Mouse (Mus musculus) thymus, adult 2 months (tissue): ENCODE results near the gene Hpca. TPM values are rescaled to one million over a fixed set of nuclear protein-coding genes. Genes with fewer than 3 reads are reported as not detected.

ENCODE experiments used
- DNase-seq: peaks from one replicate; pipeline ENCODE4 v3.0.0; 2021
- H3K27ac ChIP-seq: fragments of 200-500 bp; 2 replicates; pipeline ENCODE4 v1.5.1; 2012; ENCODE audit warnings: low read length, control low read depth; ENCODE audit not compliant: control insufficient read depth, insufficient read depth
- H3K27me3 ChIP-seq: fragments of 200-500 bp; 2 replicates; pipeline ENCODE4 v1.6.1; 2012; ENCODE audit warnings: mild to moderate bottlenecking, low read length, moderate library complexity, mixed read lengths; ENCODE audit not compliant: control insufficient read depth, insufficient read depth
- H3K36me3 ChIP-seq: fragments of 200-500 bp; 2 replicates; pipeline ENCODE4 v1.6.1; 2012; ENCODE audit warnings: mild to moderate bottlenecking, low read length, moderate library complexity; ENCODE audit not compliant: control insufficient read depth, insufficient read depth
- H3K4me1 ChIP-seq: fragments of 200-500 bp; replicated peaks from 2 replicates; pipeline ENCODE4 v1.6.1; 2012; ENCODE audit warnings: low read length; ENCODE audit not compliant: control insufficient read depth, insufficient read depth
- H3K4me3 ChIP-seq: fragments of 200-500 bp; 2 replicates; pipeline ENCODE4 v1.5.1; 2012; ENCODE audit warnings: mild to moderate bottlenecking, low read length, control low read depth, moderate library complexity; ENCODE audit not compliant: control insufficient read depth, insufficient read depth
- CTCF ChIP-seq: fragments of 200-500 bp; IDR thresholded peaks from 2 replicates; pipeline ENCODE4 v1.5.1; 2012; ENCODE audit warnings: mild to moderate bottlenecking, control low read depth, low read length, moderate library complexity, borderline replicate concordance; ENCODE audit not compliant: control insufficient read depth, poor library complexity, insufficient read depth; ENCODE audit errors: extremely low read depth
- POLR2A ChIP-seq: fragments of 200-500 bp; IDR thresholded peaks from 2 replicates; pipeline ENCODE4 v1.6.1; 2012; ENCODE audit warnings: mild to moderate bottlenecking, low read length, control low read depth, moderate library complexity; ENCODE audit not compliant: control insufficient read depth, poor library complexity, insufficient read depth; ENCODE audit errors: extremely low read depth
- WGBS: fragments of 180-500 bp; shearing (Covaris S2); methylation state at CpG from one replicate; pipeline ENCODE4 v1.1.7; 2018; 5-methylcytosine and 5-hydroxymethylcytosine counted together
- polyA plus RNA-seq: library from polyadenylated mRNA; depleted of rRNA; stranded (reverse); fragments of >200 nt; gene quantifications from 2 replicates; pipeline ENCODE4 v1.2.3, GENCODE M21; 2012

Hpca gene
- polyA plus RNA-seq, 1 experiment, result 1.0 TPM

DNA sequence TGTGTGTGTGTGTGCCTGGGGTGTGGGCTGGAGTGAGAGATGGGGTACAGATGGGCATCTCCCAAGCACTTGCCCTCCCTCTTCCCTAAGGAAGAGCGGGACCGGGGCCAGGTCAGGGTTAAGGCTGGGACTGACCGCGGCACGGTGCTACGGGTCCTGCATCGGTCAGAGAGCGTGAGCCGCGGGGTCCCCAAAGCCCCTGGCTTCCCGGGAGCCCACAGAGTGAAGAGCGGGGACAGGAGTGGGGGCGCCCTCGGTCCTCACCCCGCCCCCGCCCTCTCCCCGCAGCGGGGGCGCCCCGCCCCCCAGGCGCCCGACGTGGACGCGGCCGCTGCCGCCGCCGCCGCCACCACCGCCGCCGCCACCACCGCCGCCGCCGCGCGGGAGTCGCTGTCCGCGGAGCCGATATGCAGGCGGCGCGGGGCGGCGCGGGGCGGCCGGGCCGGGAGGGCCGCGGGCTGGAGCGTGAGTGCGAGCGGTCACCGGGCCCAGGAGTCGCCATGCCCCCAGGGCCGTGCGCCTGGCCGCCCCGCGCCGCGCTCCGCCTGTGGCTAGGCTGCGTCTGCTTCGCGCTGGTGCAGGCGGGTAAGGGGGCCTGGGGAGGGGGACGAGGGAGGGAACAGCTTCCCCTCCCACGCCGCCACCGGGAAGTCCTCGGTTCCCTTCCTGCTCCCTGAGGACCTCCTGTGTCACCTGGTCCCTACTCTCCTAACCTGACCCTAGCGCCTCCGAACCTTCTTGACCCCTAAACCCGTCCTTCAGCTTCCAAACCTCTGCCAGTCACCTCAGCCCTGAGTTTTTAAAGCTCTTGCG, 14.9 kb upstream of the Hpca start, which contains the start of gene Fndc5:
Gene Fndc5, plus strand, starts transcription at position 421 of the 813 bp plus-strand sequence.
- Histone ChIP-seq H3K4me3 (no peak within 1 kb of the TSS), H3K4me1 (peaks cover 3% of the 10 kb centered on the region; the same call in 1 of the 2 replicates), H3K27me3 (peaks cover 16% of the 10 kb centered on the region), H3K27ac (no peak within 1 kb of the TSS), H3K36me3 (no peaks in the 10 kb centered on the region)
- TF ChIP-seq CTCF (no peak), POLR2A (no peak)
- WGBS, result 7% methylated on average over 74 of the region's 80 CpGs
- DNase-seq, result no peak

- peaks cover 16% of the 10 kb centered on the region for H3K27me3 ChIP-seq
- no peak overlapping the region for H3K27ac ChIP-seq
- H3K4me1 ChIP-seq, result peaks cover 5% of the 10 kb centered on the region
- no peak overlapping the region for H3K4me3 ChIP-seq
- no peak for DNase-seq
- H3K36me3 ChIP-seq, result no peaks in the 10 kb centered on the region
- 50% methylated on average over 9 of the region's 9 CpGs for WGBS
- TF ChIP-seq CTCF (no peak), POLR2A (no peak)
These were observed 14.3 kb upstream of the Hpca start for GRCm38 (mm10) chr4:129136189-129136578.

GRCm38 (mm10) chr4:129135637-129136036, 13.8 kb upstream of the Hpca start:
- Histone ChIP-seq H3K27me3 (peaks cover 16% of the 10 kb centered on the region), H3K36me3 (no peaks in the 10 kb centered on the region), H3K4me3 (no peak overlapping the region), H3K27ac (no peak overlapping the region), H3K4me1 (peaks cover 10% of the 10 kb centered on the region)
- WGBS, result 68% methylated on average over 2 of the region's 2 CpGs
- TF ChIP-seq CTCF (no peak), POLR2A (no peak)
- DNase-seq, result no peak

- no peak for TF ChIP-seq POLR2A
- TF ChIP-seq CTCF, result peak; percentile 83; the same call in 1 of the 2 replicates
- peak; percentile 73 for DNase-seq
- H3K27me3 ChIP-seq, result peaks cover 16% of the 10 kb centered on the region
These were observed 13.2 kb upstream of the Hpca start for GRCm38 (mm10) chr4:129134799-129135585.

DNA sequence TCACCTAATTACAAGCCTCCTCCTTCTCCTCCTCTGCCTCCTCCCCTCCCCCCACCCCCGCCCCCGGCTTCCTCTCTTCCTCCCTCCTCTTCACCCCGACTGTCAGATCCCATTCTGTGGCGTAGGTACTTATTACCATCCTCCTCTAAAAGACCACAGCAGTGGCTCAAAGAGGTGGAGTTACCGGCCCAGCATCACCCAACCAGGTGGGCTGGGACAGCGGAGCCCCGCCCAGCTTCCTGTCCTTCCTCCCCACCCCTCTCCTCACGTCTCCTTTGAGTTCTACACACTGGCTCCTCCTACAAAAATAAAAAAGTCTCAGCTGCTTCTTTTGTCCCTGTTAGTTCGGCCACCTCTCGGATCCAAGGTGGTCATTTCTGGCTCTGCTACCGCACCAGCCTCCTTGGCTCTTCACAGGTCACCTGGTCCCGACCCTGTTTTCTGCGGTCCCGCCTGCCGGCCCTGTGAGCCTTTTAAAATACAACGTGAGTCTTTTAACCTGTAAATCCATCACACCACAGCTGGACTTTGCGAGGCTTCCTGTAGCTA, 9.0 kb upstream of the Hpca start:
- Histone ChIP-seq H3K36me3 (no peaks in the 10 kb centered on the region), H3K4me3 (peak overlapping the region; percentile 33), H3K4me1 (peaks cover 19% of the 10 kb centered on the region), H3K27ac (no peak overlapping the region; the same call in 1 of the 2 replicates), H3K27me3 (peaks cover 3% of the 10 kb centered on the region; the same call in 1 of the 2 replicates)
- peak; percentile 39 for DNase-seq
- 2% methylated on average over 17 of the region's 17 CpGs for WGBS
- TF ChIP-seq POLR2A (no peak), CTCF (0 out of 2 replicates have a peak, but pooled peaks have one; percentile 26)

More at GRCm38 (mm10) chr4:129134799-129135585, 13.2 kb upstream of the Hpca start:
- no peak overlapping the region for H3K4me3 ChIP-seq
- H3K36me3 ChIP-seq, result no peaks in the 10 kb centered on the region
- peaks cover 15% of the 10 kb centered on the region for H3K4me1 ChIP-seq
- H3K27ac ChIP-seq, result no peak overlapping the region
- 15% methylated on average over 15 of the region's 15 CpGs for WGBS

GRCm38 (mm10) chr4:129130149-129130548, 8.3 kb upstream of the Hpca start:
- H3K36me3 ChIP-seq, result no peaks in the 10 kb centered on the region
- peaks cover 22% of the 10 kb centered on the region for H3K4me1 ChIP-seq
- no peaks in the 10 kb centered on the region; the same call in 1 of the 2 replicates for H3K27me3 ChIP-seq
- no peak overlapping the region; the same call in 1 of the 2 replicates for H3K27ac ChIP-seq
- 4% methylated on average over 8 of the region's 8 CpGs for WGBS
- peak overlapping the region; percentile 20; the same call in 1 of the 2 replicates for H3K4me3 ChIP-seq
- TF ChIP-seq POLR2A, result no peak
- peak; percentile 84 for TF ChIP-seq CTCF
- DNase-seq, result peak; percentile 45
